Mouse (Mus musculus) embryonic facial prominence, embryonic 13.5 days (tissue): Measurements from ENCODE around the gene Zfp579. TPM values are rescaled to one million over a fixed set of nuclear protein-coding genes. Genes with fewer than 3 reads are reported as not detected.

Source experiments
- ATAC-seq: fragments of 200-750 bp; cut with Nextera tagmentation; 2 replicates; pipeline ENCODE4 v1.8.0; 2017; ENCODE audit warnings: low read depth; ENCODE audit not compliant: insufficient number of reproducible peaks, insufficient read depth, low FRiP score, low TSS enrichment
- H3K27ac ChIP-seq: fragments of 300-500 bp; sonication (generic); 2 replicates; pipeline ENCODE4 v1.5.1; 2015; ENCODE audit warnings: moderate library complexity, mild to moderate bottlenecking, inconsistent platforms
- H3K27me3 ChIP-seq: fragments of 300-500 bp; sonication (generic); 2 replicates; pipeline ENCODE4 v1.6.1; 2015; ENCODE audit warnings: mild to moderate bottlenecking, inconsistent platforms
- H3K36me3 ChIP-seq: fragments of 300-500 bp; sonication (generic); 2 replicates; pipeline ENCODE4 v1.6.1; 2015; ENCODE audit warnings: mild to moderate bottlenecking, inconsistent platforms
- H3K4me1 ChIP-seq: fragments of 300-500 bp; sonication (generic); 2 replicates; pipeline ENCODE4 v1.6.1; 2015; ENCODE audit warnings: inconsistent platforms
- H3K4me2 ChIP-seq: fragments of 300-500 bp; sonication (generic); 2 replicates; pipeline ENCODE4 v1.6.1; 2015; ENCODE audit warnings: moderate library complexity, mild to moderate bottlenecking, inconsistent platforms
- H3K4me3 ChIP-seq: fragments of 300-500 bp; sonication (generic); 2 replicates; pipeline ENCODE4 v1.5.1; 2015; ENCODE audit warnings: mild to moderate bottlenecking, inconsistent platforms
- H3K9ac ChIP-seq: fragments of 300-500 bp; sonication (generic); 2 replicates; pipeline ENCODE4 v1.6.1; 2015; ENCODE audit warnings: mild to moderate bottlenecking, inconsistent platforms
- H3K9me3 ChIP-seq: fragments of 300-500 bp; sonication (generic); 2 replicates; pipeline ENCODE4 v1.6.1; 2016; ENCODE audit warnings: inconsistent platforms
- WGBS: fragments of 180-500 bp; shearing (Covaris S2); methylation state at CpG from one replicate; pipeline ENCODE4 v1.1.7; 2015; ENCODE audit warnings: mixed read lengths; 5-methylcytosine and 5-hydroxymethylcytosine counted together
- polyA plus RNA-seq: library from polyadenylated mRNA; unstranded; fragments of >200 nt; fragmentation: Nextera tagmentation; extraction: Ambion mirVana; gene quantifications from 2 replicates; pipeline ENCODE4 v1.2.1, GENCODE M21; 2015

Gene Zfp579
- 38.4 and 42.0 TPM in 2 replicates for polyA plus RNA-seq

- H3K9me3 ChIP-seq: peaks cover 21% of the 10 kb centered on the region; the same call in 1 of the 2 replicates
- peak within 1 kb of the TSS; percentile 81 for H3K4me2 ChIP-seq
- peak within 1 kb of the TSS; percentile 92 for H3K9ac ChIP-seq
- peak within 1 kb of the TSS; percentile 64 for H3K4me3 ChIP-seq
- H3K27me3 ChIP-seq: peaks cover 17% of the 10 kb centered on the region
- H3K4me1 ChIP-seq: peaks cover 28% of the 10 kb centered on the region
- peaks cover 32% of the 10 kb centered on the region for H3K36me3 ChIP-seq
- H3K27ac ChIP-seq: peak within 1 kb of the TSS; percentile 69
- peak; percentile 82 for ATAC-seq
- 6% methylated on average over 16 of the region's 26 CpGs for WGBS
Observed at GRCm38 (mm10) chr7:4996003-4996895, at the start of gene Zfp579. Zfp579 (minus strand) TSS chr7:4996158.

DNA sequence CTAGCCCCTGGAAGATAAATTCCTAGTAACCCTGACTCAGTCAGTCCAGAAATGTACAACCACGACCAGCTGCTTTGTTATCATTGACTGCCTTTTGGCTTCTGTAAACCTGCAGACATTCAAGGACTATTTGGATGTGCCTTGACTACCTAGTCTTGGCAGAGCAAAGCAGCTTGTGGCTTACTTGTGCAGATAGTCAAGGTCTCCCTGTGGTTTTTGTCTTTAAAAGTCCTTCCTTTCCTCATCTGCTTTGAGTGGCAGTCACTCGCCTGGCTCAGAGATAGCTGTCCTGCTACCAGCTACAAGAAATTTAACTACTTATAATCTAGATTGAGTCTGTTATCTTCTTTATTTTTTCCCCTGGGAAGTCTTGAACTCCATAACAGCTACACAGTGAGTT is 49.0 kb upstream of the Zfp579 start:
- Histone ChIP-seq H3K9me3 (no peaks in the 10 kb centered on the region), H3K4me1 (no peaks in the 10 kb centered on the region), H3K27ac (no peak overlapping the region), H3K27me3 (no peaks in the 10 kb centered on the region), H3K4me2 (no peak overlapping the region), H3K36me3 (peaks cover 10% of the 10 kb centered on the region), H3K9ac (no peak overlapping the region), H3K4me3 (no peak overlapping the region)
- ATAC-seq: no peak
- 76% methylated on average over 2 of the region's 2 CpGs for WGBS

- 37% methylated on average over 5 of the region's 5 CpGs for WGBS
- H3K36me3 ChIP-seq: peaks cover 40% of the 10 kb centered on the region
- H3K4me2 ChIP-seq: peak overlapping the region; percentile 60
- peaks cover 9% of the 10 kb centered on the region for H3K4me1 ChIP-seq
- peak overlapping the region; percentile 61 for H3K4me3 ChIP-seq
- H3K9ac ChIP-seq: peak overlapping the region; percentile 81
- ATAC-seq: no peak
- peaks cover 14% of the 10 kb centered on the region for H3K9me3 ChIP-seq
- peak overlapping the region; percentile 97 for H3K27ac ChIP-seq
- H3K27me3 ChIP-seq: no peaks in the 10 kb centered on the region
Observed at GRCm38 (mm10) chr7:5038940-5039339, 43.0 kb upstream of the Zfp579 start.

DNA sequence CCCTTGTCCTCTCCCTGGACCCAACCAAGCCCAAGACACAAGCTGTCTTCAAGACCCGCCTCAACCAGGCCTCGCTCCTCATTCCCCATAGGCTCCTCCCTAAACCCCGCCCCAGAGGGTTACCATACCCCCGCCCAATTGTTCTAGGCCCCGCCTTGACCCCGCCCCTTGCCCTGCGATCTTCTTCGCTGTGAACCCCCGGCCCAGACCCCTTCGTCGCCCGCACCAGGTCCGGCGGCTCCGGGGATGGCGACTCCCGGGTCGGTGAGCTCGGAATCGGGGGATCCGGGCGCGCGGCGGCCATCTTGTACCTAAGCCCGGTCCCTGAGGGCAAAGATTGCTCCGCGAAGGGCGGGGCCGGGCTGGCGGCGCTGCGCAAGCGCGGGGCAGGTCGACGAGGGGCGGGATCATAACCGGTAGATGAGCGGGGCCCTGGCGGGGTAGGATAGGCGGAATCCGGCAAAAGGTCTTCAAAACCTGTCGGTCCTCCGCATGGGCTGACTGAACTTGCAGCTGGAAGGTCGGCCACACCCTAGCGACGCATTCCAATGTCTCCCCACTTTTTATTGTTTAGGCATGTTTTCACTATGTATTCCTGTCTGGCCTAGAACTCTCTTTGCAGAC is 42.3 kb upstream of the Zfp579 start, which contains the start of gene Zfp784:
TSS of gene Zfp784 (minus strand) at position 338 of the 624 bp plus-strand sequence.
- H3K9me3 ChIP-seq: peaks cover 14% of the 10 kb centered on the region
- H3K4me1 ChIP-seq: peaks cover 9% of the 10 kb centered on the region
- H3K27ac ChIP-seq: peak within 1 kb of the TSS; percentile 97
- under 1% methylated on average over 48 of the region's 48 CpGs for WGBS
- peak within 1 kb of the TSS; percentile 81 for H3K9ac ChIP-seq
- peak within 1 kb of the TSS; percentile 60 for H3K4me2 ChIP-seq
- peak; percentile 92 for ATAC-seq
- H3K36me3 ChIP-seq: peaks cover 48% of the 10 kb centered on the region
- H3K4me3 ChIP-seq: peak within 1 kb of the TSS; percentile 61
- no peaks in the 10 kb centered on the region for H3K27me3 ChIP-seq

- no peak for ATAC-seq
- Histone ChIP-seq H3K27me3 (no peaks in the 10 kb centered on the region), H3K27ac (peak overlapping the region; percentile 97), H3K4me3 (peak overlapping the region; percentile 61), H3K4me2 (peak overlapping the region; percentile 60), H3K36me3 (peaks cover 55% of the 10 kb centered on the region), H3K9ac (no peak overlapping the region), H3K9me3 (peaks cover 18% of the 10 kb centered on the region), H3K4me1 (peaks cover 9% of the 10 kb centered on the region)
- 89% methylated on average over 8 of the region's 8 CpGs for WGBS
Observed at GRCm38 (mm10) chr7:5037467-5037866, 41.5 kb upstream of the Zfp579 start.

DNA sequence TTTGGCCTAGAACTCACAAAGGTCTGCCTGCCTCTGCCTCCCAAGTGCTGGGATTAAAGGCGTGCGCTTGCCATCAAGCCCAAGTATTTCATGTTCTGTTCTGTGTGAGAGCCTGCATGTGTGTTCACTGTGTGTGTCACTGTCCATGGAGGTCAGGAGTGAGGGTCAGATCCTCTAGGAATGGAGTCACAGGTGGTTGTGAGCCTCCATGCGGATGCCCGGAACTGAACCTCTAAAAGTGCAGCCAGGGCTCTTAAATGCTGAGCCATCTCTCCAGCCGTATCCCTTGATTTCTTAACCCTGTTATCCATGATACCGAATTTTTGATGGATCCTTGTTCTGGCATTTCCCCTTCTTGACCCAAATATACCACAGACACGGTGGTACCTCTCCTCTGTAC is 41.1 kb upstream of the Zfp579 start:
- H3K27ac ChIP-seq: no peak overlapping the region
- H3K36me3 ChIP-seq: peaks cover 60% of the 10 kb centered on the region
- no peaks in the 10 kb centered on the region for H3K27me3 ChIP-seq
- peaks cover 21% of the 10 kb centered on the region for H3K9me3 ChIP-seq
- WGBS: 96% methylated on average over 7 of the region's 7 CpGs
- no peak overlapping the region for H3K4me3 ChIP-seq
- 0 out of 2 replicates have a peak overlapping the region, but pooled peaks have one; percentile 60 for H3K4me2 ChIP-seq
- H3K9ac ChIP-seq: no peak overlapping the region
- peaks cover 9% of the 10 kb centered on the region for H3K4me1 ChIP-seq
- no peak for ATAC-seq

DNA sequence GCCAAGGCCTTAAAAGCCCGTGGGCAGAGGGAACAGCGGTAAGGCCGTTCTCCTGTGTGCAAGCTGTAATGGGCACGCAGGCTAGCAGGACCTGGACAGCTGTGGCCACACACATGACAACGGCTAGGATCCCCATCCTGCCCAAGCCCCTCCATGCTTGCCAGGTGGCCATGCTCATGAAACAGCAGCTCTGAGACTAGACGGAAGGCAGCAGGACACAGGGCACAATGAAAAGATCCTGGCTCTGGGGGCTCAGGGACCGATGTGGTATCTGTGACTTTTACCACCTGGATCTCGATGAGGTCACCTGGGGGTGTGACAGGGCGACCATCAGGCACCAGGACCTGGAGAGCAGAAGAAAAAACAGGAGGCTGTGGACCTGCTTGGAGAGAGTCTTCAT is 40.2 kb upstream of the Zfp579 start:
- no peak for ATAC-seq
- 94% methylated on average over 9 of the region's 9 CpGs for WGBS
- Histone ChIP-seq H3K4me1 (peaks cover 9% of the 10 kb centered on the region), H3K4me2 (no peak overlapping the region), H3K36me3 (peaks cover 62% of the 10 kb centered on the region), H3K9me3 (peaks cover 30% of the 10 kb centered on the region), H3K4me3 (no peak overlapping the region), H3K27me3 (no peaks in the 10 kb centered on the region), H3K9ac (no peak overlapping the region), H3K27ac (no peak overlapping the region)

GRCm38 (mm10) chr7:5035628-5036027 is 39.7 kb upstream of the Zfp579 start:
- Histone ChIP-seq H3K27me3 (no peaks in the 10 kb centered on the region), H3K36me3 (peaks cover 64% of the 10 kb centered on the region), H3K9me3 (peaks cover 35% of the 10 kb centered on the region), H3K4me1 (peaks cover 9% of the 10 kb centered on the region), H3K27ac (no peak overlapping the region), H3K9ac (no peak overlapping the region), H3K4me2 (no peak overlapping the region), H3K4me3 (no peak overlapping the region)
- WGBS: 97% methylated on average over 17 of the region's 17 CpGs
- ATAC-seq: no peak

DNA sequence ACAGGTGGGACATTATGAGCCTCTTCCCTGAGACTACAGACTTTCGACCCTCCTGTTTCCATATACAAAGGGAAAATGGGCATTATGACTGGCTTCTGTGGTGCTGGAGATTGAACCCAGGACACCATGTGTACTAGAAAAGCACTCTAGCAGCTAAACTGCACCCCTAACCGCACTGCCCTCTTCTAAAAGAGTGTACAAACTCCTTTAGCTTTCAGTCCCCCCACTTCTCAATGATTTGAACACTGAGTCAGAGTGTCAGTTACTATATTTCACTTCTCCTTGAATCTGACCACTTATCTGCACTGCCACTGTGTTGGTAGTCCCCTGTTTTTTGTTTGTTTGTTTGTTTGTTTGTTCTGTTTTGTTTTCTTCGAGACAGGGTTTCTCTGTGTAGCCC is 37.9 kb upstream of the Zfp579 start, which contains the start of gene 4632433K11Rik:
TSS of gene 4632433K11Rik (plus strand) at position 301 of the 400 bp plus-strand sequence.
- H3K27ac ChIP-seq: no peak within 1 kb of the TSS
- 91% methylated on average over 3 of the region's 3 CpGs for WGBS
- ATAC-seq: no peak

GRCm38 (mm10) chr7:5031496-5031895 is 35.5 kb upstream of the Zfp579 start:
- WGBS: 80% methylated on average over 46 of the region's 46 CpGs
- Histone ChIP-seq H3K9ac (no peak overlapping the region), H3K27me3 (no peaks in the 10 kb centered on the region), H3K4me2 (no peak overlapping the region), H3K27ac (no peak overlapping the region), H3K4me1 (no peaks in the 10 kb centered on the region), H3K4me3 (no peak overlapping the region), H3K36me3 (peaks cover 98% of the 10 kb centered on the region), H3K9me3 (peaks cover 54% of the 10 kb centered on the region)
- no peak for ATAC-seq

More for the DNA sequence above, 37.9 kb upstream of the Zfp579 start, which contains the start of gene 4632433K11Rik:
- peaks cover 53% of the 10 kb centered on the region for H3K9me3 ChIP-seq
- peaks cover 82% of the 10 kb centered on the region for H3K36me3 ChIP-seq
- no peak within 1 kb of the TSS for H3K4me3 ChIP-seq
- no peaks in the 10 kb centered on the region for H3K27me3 ChIP-seq
- no peak within 1 kb of the TSS for H3K4me2 ChIP-seq
- H3K4me1 ChIP-seq: peaks cover 6% of the 10 kb centered on the region
- H3K9ac ChIP-seq: no peak within 1 kb of the TSS

DNA sequence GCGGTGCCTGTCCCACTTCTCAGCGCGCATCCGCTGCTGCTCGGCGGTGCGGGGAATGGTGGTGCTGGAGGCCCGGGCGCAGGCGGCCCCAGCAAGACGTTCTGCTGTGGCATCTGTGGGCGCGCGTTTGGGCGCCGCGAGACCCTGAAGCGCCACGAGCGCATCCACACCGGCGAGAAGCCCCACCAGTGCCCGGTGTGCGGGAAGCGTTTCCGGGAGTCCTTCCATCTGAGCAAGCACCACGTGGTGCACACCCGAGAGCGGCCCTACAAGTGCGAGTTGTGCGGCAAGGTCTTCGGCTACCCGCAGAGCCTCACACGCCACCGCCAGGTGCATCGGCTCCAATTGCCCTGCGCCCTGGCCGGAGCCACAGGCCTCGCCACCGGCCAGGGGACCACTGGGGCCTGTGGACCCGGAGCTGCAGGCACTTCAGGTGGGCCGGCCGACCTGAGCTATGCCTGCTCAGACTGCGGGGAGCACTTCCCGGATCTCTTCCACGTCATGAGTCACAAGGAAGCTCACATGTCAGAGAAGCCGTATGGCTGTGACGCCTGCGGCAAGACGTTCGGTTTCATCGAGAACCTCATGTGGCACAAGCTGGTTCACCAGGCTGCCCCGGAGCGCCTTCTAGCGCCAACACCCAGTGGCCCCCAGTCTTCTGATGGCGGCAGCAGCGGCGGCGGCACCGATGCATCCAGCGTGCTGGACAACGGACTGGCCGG is 34.8 kb upstream of the Zfp579 start:
- Histone ChIP-seq H3K4me1 (no peaks in the 10 kb centered on the region), H3K36me3 (peaks cover 98% of the 10 kb centered on the region), H3K4me3 (peak overlapping the region; percentile 16; the same call in 1 of the 2 replicates), H3K4me2 (no peak overlapping the region), H3K9ac (no peak overlapping the region), H3K27ac (no peak overlapping the region), H3K27me3 (no peaks in the 10 kb centered on the region), H3K9me3 (peaks cover 46% of the 10 kb centered on the region)
- ATAC-seq: no peak
- WGBS: 89% methylated on average over 63 of the region's 63 CpGs
